21 mouse cellular contexts compared by ENCODE assay signal in the genomic region with DNA sequence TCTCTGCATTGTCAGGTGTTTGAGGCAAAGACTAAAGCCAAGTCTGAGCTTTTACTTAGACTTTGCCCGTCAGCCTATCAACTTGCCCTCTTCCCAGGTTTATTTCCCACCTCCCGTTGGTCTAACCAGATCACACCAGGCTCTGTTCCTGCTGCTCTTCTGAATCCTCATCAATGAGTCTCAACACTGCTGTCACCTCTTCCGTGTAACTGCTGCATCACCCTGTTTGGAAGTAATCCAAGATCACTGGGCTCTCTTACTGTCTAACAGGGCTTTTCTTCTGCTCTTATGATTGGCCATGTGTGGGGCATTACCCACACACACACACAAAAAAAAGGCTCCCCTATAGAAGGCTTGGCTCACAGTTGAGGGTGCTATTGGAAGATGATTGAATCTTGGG. TPM values are rescaled to one million over a fixed set of nuclear protein-coding genes. Genes with fewer than 3 reads are reported as not detected.
"Had no signal": no experiment of that assay in that cellular context is flagged by ENCODE, and none has a peak within 500 bp of the region (broad histone marks: within the 10 kb centered on the region; RNA-seq: fewer than 3 reads in every experiment).

No protein-coding gene starts in this region.

- DNase-seq: kidney, adult 8-10 months; kidney, postnatal 10 days; kidney, postnatal 4 days; liver; lung, adult 2 months; lung, postnatal 14 days; lung, postnatal 4 days; thymus, adult 18-20 months; thymus, postnatal 36 days had no signal

- H3K27me3 ChIP-seq: kidney, embryonic 15.5 days; limb, embryonic 13.5 days; liver, embryonic 15.5 days; midbrain, embryonic 13.5 days; neural tube, embryonic 13.5 days had no signal

- H3K4me3 ChIP-seq: kidney, embryonic 15.5 days; limb, embryonic 10.5 days; limb, embryonic 13.5 days; liver, embryonic 15.5 days; midbrain, embryonic 13.5 days; myocyte; neural tube, embryonic 13.5 days had no signal

- ATAC-seq: intestine, postnatal 0 days; midbrain, embryonic 13.5 days; midbrain, embryonic 16.5 days had no signal

- H3K27ac ChIP-seq: kidney, embryonic 15.5 days; limb, embryonic 10.5 days; limb, embryonic 13.5 days; liver, embryonic 15.5 days; midbrain, embryonic 13.5 days; neural tube, embryonic 13.5 days had no signal

- H3K4me1 ChIP-seq: kidney, embryonic 15.5 days; limb, embryonic 10.5 days; limb, embryonic 13.5 days; midbrain, embryonic 13.5 days; neural tube, embryonic 13.5 days had no signal

- H3K36me3 ChIP-seq: kidney, embryonic 15.5 days; limb, embryonic 10.5 days; limb, embryonic 13.5 days; liver, embryonic 15.5 days; midbrain, embryonic 13.5 days; neural tube, embryonic 13.5 days had no signal

RNA-seq across cellular contexts. Expression of gene Ppp1r3c, which starts 45.5 kb away (rescaled TPM):
- total RNA-seq: megakaryocyte, adult 5-6 weeks; monocyte, adult 5-6 weeks; neutrophil, adult 5-6 weeks had no signal
- polyA plus RNA-seq: myocyte had no signal
